Mouse (Mus musculus): Measurements from ENCODE around the gene Pde1b. TPM values are rescaled to one million over a fixed set of nuclear protein-coding genes. Genes with fewer than 3 reads are reported as not detected.

Pde1b gene
- total and polyA plus RNA-seq, 3 experiments: 1.3 to 2.6 (median 1.9) TPM

- Histone ChIP-seq H3K9me3 (replicated peaks) (no peaks in the 10 kb centered on the region), H3K4me3 (ENCODE audit: low read depth, low read length) (no peak overlapping the region), H3K4me1 (ENCODE audit: insufficient read depth, low read depth, low read length) (no peaks in the 10 kb centered on the region), H3K27me3 (ENCODE audit: insufficient read depth, low read length) (peaks cover 2% of the 10 kb centered on the region; the same call in 1 of the 2 replicates), H3K36me3 (replicated peaks) (peaks cover 36% of the 10 kb centered on the region)
- ATAC-seq (ENCODE audit: extremely low read depth, insufficient number of reproducible peaks, low FRiP score, poor library complexity, severe bottlenecking): no peak
- no peak for DNase-seq (ENCODE audit: low spot score)
- TF ChIP-seq GATA1 (IDR thresholded peaks at IDR 0.05; ENCODE audit: borderline replicate concordance, low read length): no peak
- no peak for TF ChIP-seq TAL1 (conservative IDR thresholded peaks at IDR 0.05; ENCODE audit: low read depth, low read length)
- no peak for TF ChIP-seq CTCF (IDR thresholded peaks at IDR 0.05; ENCODE audit: low read depth, low read length)
- no peak for TF ChIP-seq POLR2AphosphoS5 (IDR thresholded peaks at IDR 0.05; ENCODE audit: insufficient replicate concordance, low read depth, low read length)
- TF ChIP-seq GATA2 (IDR thresholded peaks at IDR 0.05; ENCODE audit: borderline replicate concordance, low read depth, low read length): no peak
These were observed 30.6 kb upstream of the Pde1b start for GRCm38 (mm10) chr15:103472265-103472664.

DNA sequence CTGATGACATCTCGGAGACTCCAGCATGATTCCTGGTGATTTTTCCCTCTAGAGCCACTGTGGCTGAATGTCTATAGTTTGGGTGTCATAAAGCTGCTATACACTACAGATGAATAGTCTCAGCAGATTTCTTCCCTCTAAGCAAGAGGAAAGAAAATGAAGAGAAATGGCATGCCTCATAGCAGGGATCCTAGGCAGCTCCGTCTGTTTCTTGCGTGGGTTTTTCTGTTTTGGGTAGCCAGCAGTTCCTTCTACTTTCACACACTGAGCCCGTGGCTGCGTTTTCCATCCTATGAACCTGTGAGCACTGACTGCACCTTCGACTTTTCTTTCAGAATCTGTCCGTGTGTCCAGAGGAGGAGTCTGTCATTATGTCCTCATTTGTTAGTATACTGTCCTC, 29.7 kb upstream of the Pde1b start:
- Histone ChIP-seq H3K9me3 (replicated peaks) (no peaks in the 10 kb centered on the region), H3K4me3 (ENCODE audit: low read depth, low read length) (no peak overlapping the region), H3K36me3 (replicated peaks) (peaks cover 40% of the 10 kb centered on the region), H3K4me1 (ENCODE audit: insufficient read depth, low read depth, low read length) (no peaks in the 10 kb centered on the region), H3K27me3 (ENCODE audit: insufficient read depth, low read length) (peaks cover 5% of the 10 kb centered on the region; the same call in 1 of the 2 replicates)
- DNase-seq (ENCODE audit: low spot score): no peak
- no peak for TF ChIP-seq GATA2 (IDR thresholded peaks at IDR 0.05; ENCODE audit: borderline replicate concordance, low read depth, low read length)
- no peak for TF ChIP-seq TAL1 (conservative IDR thresholded peaks at IDR 0.05; ENCODE audit: low read depth, low read length)
- no peak for TF ChIP-seq CTCF (IDR thresholded peaks at IDR 0.05; ENCODE audit: low read depth, low read length)
- no peak for TF ChIP-seq GATA1 (IDR thresholded peaks at IDR 0.05; ENCODE audit: borderline replicate concordance, low read length)
- no peak for TF ChIP-seq POLR2AphosphoS5 (IDR thresholded peaks at IDR 0.05; ENCODE audit: insufficient replicate concordance, low read depth, low read length)
- no peak for ATAC-seq (ENCODE audit: extremely low read depth, insufficient number of reproducible peaks, low FRiP score, poor library complexity, severe bottlenecking)

DNA sequence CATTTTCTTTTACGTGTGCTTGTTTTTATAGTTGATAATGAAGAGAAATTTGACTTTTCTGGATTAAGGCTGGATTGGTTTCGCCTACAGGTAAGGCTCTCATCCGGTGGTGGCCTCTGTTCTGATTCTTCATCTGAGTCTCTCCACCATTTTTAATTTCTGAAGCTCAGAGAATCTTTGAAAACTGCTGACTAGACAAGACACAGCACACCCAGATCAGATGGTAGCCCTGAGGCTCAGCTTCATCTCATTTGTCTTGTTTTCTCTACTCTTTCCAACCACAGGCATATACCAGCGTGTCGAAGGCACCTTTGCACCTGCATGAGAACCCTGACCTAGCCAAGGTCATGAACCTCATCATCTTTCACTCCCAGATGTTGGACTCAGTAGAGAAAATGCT, 29.1 kb upstream of the Pde1b start:
- Histone ChIP-seq H3K9me3 (replicated peaks) (no peaks in the 10 kb centered on the region), H3K4me1 (ENCODE audit: insufficient read depth, low read depth, low read length) (no peaks in the 10 kb centered on the region), H3K36me3 (replicated peaks) (peaks cover 45% of the 10 kb centered on the region), H3K27me3 (ENCODE audit: insufficient read depth, low read length) (peaks cover 6% of the 10 kb centered on the region; the same call in 1 of the 2 replicates), H3K4me3 (ENCODE audit: low read depth, low read length) (no peak overlapping the region)
- DNase-seq (ENCODE audit: low spot score) (no peak), ATAC-seq (ENCODE audit: extremely low read depth, insufficient number of reproducible peaks, low FRiP score, poor library complexity, severe bottlenecking) (no peak)
- TF ChIP-seq GATA1 (IDR thresholded peaks at IDR 0.05; ENCODE audit: borderline replicate concordance, low read length): no peak
- TF ChIP-seq TAL1 (conservative IDR thresholded peaks at IDR 0.05; ENCODE audit: low read depth, low read length): no peak
- no peak for TF ChIP-seq POLR2AphosphoS5 (IDR thresholded peaks at IDR 0.05; ENCODE audit: insufficient replicate concordance, low read depth, low read length)
- TF ChIP-seq CTCF (IDR thresholded peaks at IDR 0.05; ENCODE audit: low read depth, low read length): no peak
- no peak for TF ChIP-seq GATA2 (IDR thresholded peaks at IDR 0.05; ENCODE audit: borderline replicate concordance, low read depth, low read length)

DNA sequence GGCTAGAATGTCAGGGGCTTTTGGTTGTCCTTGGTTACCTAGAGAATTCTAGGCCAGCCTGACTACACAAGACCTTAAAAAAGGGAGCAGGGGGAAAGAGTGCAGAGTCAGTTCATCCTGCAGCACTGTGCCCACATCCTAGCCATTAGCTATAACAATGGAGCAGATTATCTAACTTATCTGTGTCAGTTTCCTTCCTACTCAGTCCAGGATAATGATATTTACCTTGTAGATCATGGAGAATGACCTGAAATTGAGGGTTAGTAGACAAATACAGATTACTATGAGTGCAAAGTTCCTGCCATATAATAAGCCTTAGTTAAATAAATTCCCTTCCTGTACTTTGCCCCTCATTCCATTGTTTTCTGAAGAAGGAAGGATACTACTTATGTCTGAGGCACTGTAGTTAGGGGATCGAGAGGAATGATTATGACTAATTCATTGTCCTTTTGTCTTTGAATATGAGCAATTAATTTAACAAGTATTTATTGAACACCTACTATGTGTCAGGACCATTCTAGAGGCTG, 23.7 kb upstream of the Pde1b start:
- peaks cover 4% of the 10 kb centered on the region; the same call in 1 of the 2 replicates for H3K27me3 ChIP-seq (ENCODE audit: insufficient read depth, low read length)
- H3K36me3 ChIP-seq (replicated peaks): peaks cover 36% of the 10 kb centered on the region
- TF ChIP-seq GATA1 (IDR thresholded peaks at IDR 0.05; ENCODE audit: borderline replicate concordance, low read length) (no peak), GATA2 (IDR thresholded peaks at IDR 0.05; ENCODE audit: borderline replicate concordance, low read depth, low read length) (no peak), TAL1 (conservative IDR thresholded peaks at IDR 0.05; ENCODE audit: low read depth, low read length) (no peak), POLR2AphosphoS5 (IDR thresholded peaks at IDR 0.05; ENCODE audit: insufficient replicate concordance, low read depth, low read length) (no peak), CTCF (IDR thresholded peaks at IDR 0.05; ENCODE audit: low read depth, low read length) (no peak)
- DNase-seq (ENCODE audit: low spot score) (no peak), ATAC-seq (ENCODE audit: extremely low read depth, insufficient number of reproducible peaks, low FRiP score, poor library complexity, severe bottlenecking) (no peak)
- H3K4me1 ChIP-seq (ENCODE audit: insufficient read depth, low read depth, low read length): no peaks in the 10 kb centered on the region
- H3K9me3 ChIP-seq (replicated peaks): no peaks in the 10 kb centered on the region
- no peak overlapping the region for H3K4me3 ChIP-seq (ENCODE audit: low read depth, low read length)

DNA sequence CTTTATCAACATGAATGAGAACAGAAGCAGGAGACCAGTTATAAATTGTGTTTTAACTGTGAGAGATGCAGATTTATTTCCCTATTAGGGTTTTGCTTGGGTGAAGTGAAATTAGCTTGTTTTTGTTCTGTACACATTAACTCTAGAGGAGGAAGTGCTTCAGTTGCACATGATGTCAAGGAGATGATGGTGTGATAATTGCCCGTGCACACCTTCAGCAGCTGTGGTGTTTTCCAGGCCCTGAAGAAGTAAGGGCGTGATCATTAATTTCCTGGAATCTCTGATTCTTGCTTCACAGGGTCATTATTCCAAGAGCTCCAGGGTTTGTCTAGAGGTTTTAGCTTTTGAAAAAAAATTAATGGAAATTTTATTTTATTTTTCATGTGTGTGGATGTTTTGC, 22.7 kb upstream of the Pde1b start:
- Histone ChIP-seq H3K27me3 (ENCODE audit: insufficient read depth, low read length) (peaks cover 4% of the 10 kb centered on the region; the same call in 1 of the 2 replicates), H3K9me3 (replicated peaks) (no peaks in the 10 kb centered on the region), H3K4me1 (ENCODE audit: insufficient read depth, low read depth, low read length) (no peaks in the 10 kb centered on the region), H3K36me3 (replicated peaks) (peaks cover 43% of the 10 kb centered on the region), H3K4me3 (ENCODE audit: low read depth, low read length) (no peak overlapping the region)
- DNase-seq (ENCODE audit: low spot score): no peak
- no peak for ATAC-seq (ENCODE audit: extremely low read depth, insufficient number of reproducible peaks, low FRiP score, poor library complexity, severe bottlenecking)
- TF ChIP-seq GATA1 (IDR thresholded peaks at IDR 0.05; ENCODE audit: borderline replicate concordance, low read length): no peak
- no peak for TF ChIP-seq CTCF (IDR thresholded peaks at IDR 0.05; ENCODE audit: low read depth, low read length)
- no peak for TF ChIP-seq POLR2AphosphoS5 (IDR thresholded peaks at IDR 0.05; ENCODE audit: insufficient replicate concordance, low read depth, low read length)
- TF ChIP-seq GATA2 (IDR thresholded peaks at IDR 0.05; ENCODE audit: borderline replicate concordance, low read depth, low read length): no peak
- TF ChIP-seq TAL1 (conservative IDR thresholded peaks at IDR 0.05; ENCODE audit: low read depth, low read length): no peak

GRCm38 (mm10) chr15:103482488-103482887, 20.3 kb upstream of the Pde1b start:
- H3K27me3 ChIP-seq (ENCODE audit: insufficient read depth, low read length): peaks cover 4% of the 10 kb centered on the region; the same call in 1 of the 2 replicates
- H3K4me3 ChIP-seq (ENCODE audit: low read depth, low read length): no peak overlapping the region
- ATAC-seq (ENCODE audit: extremely low read depth, insufficient number of reproducible peaks, low FRiP score, poor library complexity, severe bottlenecking) (no peak), DNase-seq (ENCODE audit: low spot score) (no peak)
- H3K9me3 ChIP-seq (replicated peaks): no peaks in the 10 kb centered on the region
- peaks cover 48% of the 10 kb centered on the region for H3K36me3 ChIP-seq (replicated peaks)
- TF ChIP-seq GATA1 (IDR thresholded peaks at IDR 0.05; ENCODE audit: borderline replicate concordance, low read length) (no peak), POLR2AphosphoS5 (IDR thresholded peaks at IDR 0.05; ENCODE audit: insufficient replicate concordance, low read depth, low read length) (no peak), TAL1 (conservative IDR thresholded peaks at IDR 0.05; ENCODE audit: low read depth, low read length) (no peak), CTCF (IDR thresholded peaks at IDR 0.05; ENCODE audit: low read depth, low read length) (no peak), GATA2 (IDR thresholded peaks at IDR 0.05; ENCODE audit: borderline replicate concordance, low read depth, low read length) (no peak)
- no peaks in the 10 kb centered on the region for H3K4me1 ChIP-seq (ENCODE audit: insufficient read depth, low read depth, low read length)

Measured in G1E (cell line).